Mouse (Mus musculus) intestine, postnatal 0 days (tissue): ENCODE data around the gene Ccser2. TPM values are rescaled to one million over a fixed set of nuclear protein-coding genes. Genes with fewer than 3 reads are reported as not detected.

Experiments used
- ATAC-seq: fragments of 200-750 bp; cut with Nextera tagmentation; 2 replicates; pipeline ENCODE4 v1.8.0; 2017; ENCODE audit warnings: mild to moderate bottlenecking, moderate TSS enrichment, moderate library complexity
- H3K27ac ChIP-seq: fragments of 300-500 bp; sonication (generic); 2 replicates; pipeline ENCODE4 v1.5.1; 2014; ENCODE audit warnings: mild to moderate bottlenecking, low read depth, low read length, moderate library complexity
- H3K27me3 ChIP-seq: fragments of 300-500 bp; sonication (generic); replicated peaks from 2 replicates; pipeline ENCODE4 v1.6.1; 2014; ENCODE audit warnings: low read length, mixed read lengths; ENCODE audit not compliant: control insufficient read depth, insufficient read depth
- H3K36me3 ChIP-seq: fragments of 300-500 bp; sonication (generic); 2 replicates; pipeline ENCODE4 v1.6.1; 2014; ENCODE audit warnings: mild to moderate bottlenecking, moderate library complexity; ENCODE audit not compliant: control insufficient read depth, insufficient read depth
- H3K4me1 ChIP-seq: fragments of 300-500 bp; sonication (generic); replicated peaks from 2 replicates; pipeline ENCODE4 v1.6.1; 2014; ENCODE audit warnings: antibody characterized with exemption, low read length, mixed read lengths; ENCODE audit not compliant: control insufficient read depth, insufficient read depth
- H3K4me2 ChIP-seq: fragments of 300-500 bp; sonication (generic); replicated peaks from 2 replicates; pipeline ENCODE4 v1.6.1; 2014; ENCODE audit warnings: low read depth, mild to moderate bottlenecking, moderate library complexity
- H3K4me3 ChIP-seq: fragments of 300-500 bp; sonication (generic); 2 replicates; pipeline ENCODE4 v1.5.1; 2014; ENCODE audit warnings: low read depth, low read length
- H3K9ac ChIP-seq: fragments of 300-500 bp; sonication (generic); 2 replicates; pipeline ENCODE4 v1.6.1; 2014; ENCODE audit warnings: mild to moderate bottlenecking, low read depth, low read length
- H3K9me3 ChIP-seq: fragments of 300-500 bp; sonication (generic); 2 replicates; pipeline ENCODE4 v1.6.1; 2016; ENCODE audit warnings: mixed run types; ENCODE audit not compliant: control insufficient read depth
- CTCF ChIP-seq: sonication (generic); IDR thresholded peaks from 2 replicates; pipeline ENCODE4 v1.5.1; 2016; ENCODE audit warnings: low read depth, mild to moderate bottlenecking, control low read depth, antibody characterized with exemption, moderate library complexity
- WGBS: fragments of 180-500 bp; shearing (Covaris S2); extraction: QIAGEN DNeasy Blood & Tissue Kit; methylation state at CpG from one replicate; pipeline ENCODE4 v1.1.7; 2014; 5-methylcytosine and 5-hydroxymethylcytosine counted together
- polyA plus RNA-seq: library from polyadenylated mRNA; unstranded; fragments of >200 nt; fragmentation: Nextera tagmentation; extraction: Ambion mirVana; gene quantifications from 2 replicates; pipeline ENCODE4 v1.2.1, GENCODE M21; 2015

The Ccser2 gene
- polyA plus RNA-seq, 1 experiment from 2014 or later, result 81.8 TPM

- Histone ChIP-seq H3K9me3 (no peaks in the 10 kb centered on the region), H3K9ac (no peak overlapping the region), H3K4me1 (no peaks in the 10 kb centered on the region), H3K27ac (no peak overlapping the region), H3K4me3 (no peak overlapping the region), H3K4me2 (no peak overlapping the region), H3K27me3 (no peaks in the 10 kb centered on the region), H3K36me3 (peaks cover 5% of the 10 kb centered on the region; the same call in 1 of the 2 replicates)
- no peak for ATAC-seq
- no peak for TF ChIP-seq CTCF
- WGBS, result 91% methylated on average over 6 of the region's 6 CpGs
These were observed 53.4 kb downstream of the Ccser2 start for GRCm38 (mm10) chr14:36915203-36915602.

DNA sequence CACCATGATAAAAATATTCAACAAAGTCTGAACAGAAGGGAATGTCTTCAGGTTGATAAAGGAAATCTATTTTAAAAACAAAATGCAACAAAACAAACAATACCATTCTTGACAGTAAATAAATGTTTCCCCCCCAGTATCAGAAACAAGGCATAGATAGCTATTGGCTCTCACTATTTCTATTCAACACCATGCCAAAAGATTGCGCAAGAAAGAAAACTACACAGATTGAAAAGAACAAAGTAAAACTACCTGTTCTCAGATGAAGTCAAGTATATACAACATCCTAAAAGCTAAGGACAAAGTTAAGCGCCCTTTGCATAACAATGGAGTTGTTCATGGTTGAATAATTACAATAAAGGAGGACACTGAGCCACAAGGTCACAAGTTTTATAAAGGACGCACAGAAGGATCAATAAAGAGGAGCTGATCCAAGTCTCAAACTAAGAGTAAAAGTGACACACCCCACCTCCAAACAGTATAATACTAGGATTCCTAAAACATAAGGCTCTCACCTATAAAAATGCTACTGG lies 54.0 kb downstream of the Ccser2 start:
- Histone ChIP-seq H3K9ac (no peak overlapping the region), H3K4me3 (no peak overlapping the region), H3K36me3 (peaks cover 5% of the 10 kb centered on the region; the same call in 1 of the 2 replicates), H3K9me3 (no peaks in the 10 kb centered on the region), H3K27ac (no peak overlapping the region), H3K4me2 (no peak overlapping the region), H3K4me1 (no peaks in the 10 kb centered on the region), H3K27me3 (no peaks in the 10 kb centered on the region)
- TF ChIP-seq CTCF, result no peak
- 82% methylated on average over 3 of the region's 3 CpGs for WGBS
- ATAC-seq, result no peak

- H3K4me3 ChIP-seq, result no peak overlapping the region
- no peak for ATAC-seq
- no peak overlapping the region for H3K4me2 ChIP-seq
- WGBS, result 45% methylated on average over 6 of the region's 6 CpGs
- H3K9me3 ChIP-seq, result no peaks in the 10 kb centered on the region
- peaks cover 15% of the 10 kb centered on the region; the same call in 1 of the 2 replicates for H3K36me3 ChIP-seq
- no peak overlapping the region for H3K9ac ChIP-seq
- no peaks in the 10 kb centered on the region for H3K4me1 ChIP-seq
- H3K27me3 ChIP-seq, result no peaks in the 10 kb centered on the region
- no peak overlapping the region for H3K27ac ChIP-seq
- no peak for TF ChIP-seq CTCF
These were observed 56.8 kb downstream of the Ccser2 start for GRCm38 (mm10) chr14:36911738-36912137.

GRCm38 (mm10) chr14:36905809-36906522 lies 62.6 kb downstream of the Ccser2 start:
- 89% methylated on average over 10 of the region's 11 CpGs for WGBS
- TF ChIP-seq CTCF, result no peak
- no peak for ATAC-seq
- no peaks in the 10 kb centered on the region for H3K4me1 ChIP-seq
- no peak overlapping the region for H3K4me2 ChIP-seq
- H3K27me3 ChIP-seq, result no peaks in the 10 kb centered on the region
- no peak overlapping the region for H3K4me3 ChIP-seq
- no peak overlapping the region for H3K27ac ChIP-seq
- H3K36me3 ChIP-seq, result peaks cover 17% of the 10 kb centered on the region
- no peak overlapping the region for H3K9ac ChIP-seq
- no peaks in the 10 kb centered on the region for H3K9me3 ChIP-seq

DNA sequence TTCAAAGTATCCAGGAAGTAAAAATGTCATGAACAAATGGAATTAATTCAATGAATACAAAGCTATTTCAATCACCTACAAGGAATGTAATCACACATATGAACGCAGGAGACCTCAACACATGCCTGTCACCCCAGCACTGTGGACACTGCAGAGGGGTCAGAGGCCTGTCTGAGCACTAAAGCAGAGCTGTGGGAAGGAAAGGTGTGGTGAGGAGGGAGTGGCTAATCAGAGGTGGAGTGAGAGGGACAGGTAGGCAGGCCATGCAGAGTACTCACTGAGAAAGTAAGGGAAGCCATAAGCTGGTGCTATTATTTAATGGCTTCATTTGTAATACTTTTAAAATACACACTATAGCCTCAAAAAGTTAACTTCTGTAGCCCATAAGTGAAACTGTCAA lies 64.4 kb downstream of the Ccser2 start:
- WGBS, result 52% methylated on average over 1 of the region's 1 CpGs
- peak; percentile 53; the same call in 1 of the 2 replicates for ATAC-seq
- no peak overlapping the region for H3K27ac ChIP-seq
- TF ChIP-seq CTCF, result no peak
- H3K9me3 ChIP-seq, result no peaks in the 10 kb centered on the region
- no peak overlapping the region for H3K4me2 ChIP-seq
- H3K9ac ChIP-seq, result no peak overlapping the region
- no peaks in the 10 kb centered on the region for H3K27me3 ChIP-seq
- H3K4me3 ChIP-seq, result no peak overlapping the region
- peaks cover 22% of the 10 kb centered on the region for H3K36me3 ChIP-seq
- H3K4me1 ChIP-seq, result no peaks in the 10 kb centered on the region

GRCm38 (mm10) chr14:36900883-36901282 lies 67.7 kb downstream of the Ccser2 start:
- Histone ChIP-seq H3K9me3 (no peaks in the 10 kb centered on the region), H3K4me2 (no peak overlapping the region), H3K9ac (no peak overlapping the region), H3K4me3 (no peak overlapping the region), H3K36me3 (peaks cover 15% of the 10 kb centered on the region), H3K4me1 (no peaks in the 10 kb centered on the region), H3K27me3 (no peaks in the 10 kb centered on the region), H3K27ac (no peak overlapping the region)
- ATAC-seq, result no peak
- no peak for TF ChIP-seq CTCF
